Mouse (Mus musculus) spleen, embryonic (tissue): ENCODE results near the gene Lrch4.

Source experiments
- CTCF ChIA-PET: fragments of 350-600 bp; sonication (Branson Sonifier 250); formaldehyde crosslinking; loops from one replicate; lab custom pipeline; 2022; lab: Charles Lee

Gene Lrch4

DNA sequence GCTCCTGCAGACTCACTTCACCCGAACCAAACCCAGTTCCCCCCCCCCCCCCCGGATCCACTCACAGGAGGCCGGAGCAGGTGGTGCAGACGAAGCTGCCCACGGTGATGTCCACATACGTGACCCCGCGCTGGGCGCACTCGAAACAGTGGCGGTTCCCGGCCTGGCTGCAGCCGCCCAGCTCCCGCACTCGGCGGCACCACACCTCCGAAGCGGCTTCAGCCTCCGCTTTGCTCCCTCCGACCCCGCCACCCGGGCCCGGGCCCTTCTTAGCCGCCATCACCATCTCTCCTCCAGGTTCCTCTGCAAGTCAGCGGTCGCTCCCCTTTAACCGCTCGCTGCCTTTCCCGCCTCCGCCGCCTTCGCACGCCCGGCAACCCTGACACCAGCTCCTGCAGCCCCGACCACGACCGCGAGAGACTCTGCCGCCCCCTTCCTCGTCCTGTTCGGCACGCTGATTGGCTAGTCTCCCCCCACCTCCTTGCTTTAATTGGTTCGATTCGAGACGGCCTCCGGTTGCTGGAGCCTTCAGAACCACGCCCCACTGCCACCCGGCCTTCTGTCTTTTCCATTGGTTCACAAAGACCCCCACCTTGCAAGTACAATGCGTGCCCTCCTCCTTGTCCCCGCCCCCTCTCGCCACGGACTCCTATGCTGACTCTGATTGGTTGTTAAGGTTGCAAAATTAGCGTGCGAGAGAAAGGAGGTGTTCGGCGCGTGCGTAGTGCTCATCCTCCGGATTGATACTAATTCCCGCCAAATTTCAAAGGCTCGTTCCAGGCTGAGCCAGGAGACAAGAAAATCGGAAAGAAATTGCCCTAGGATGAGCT lies 55.6 kb downstream of the Lrch4 start, which contains the start of gene Agfg2:
Gene Agfg2, minus strand, starts transcription at position 433 of the 830 bp plus-strand sequence.
- CTCF ChIA-PET = interaction anchor here (0.6 to 1.2 kb wide), 4 partner anchors 63 to 999 kb away, joined by 3 to 10 read pairs (median 4); no protein-coding TSS in a partner anchor

DNA sequence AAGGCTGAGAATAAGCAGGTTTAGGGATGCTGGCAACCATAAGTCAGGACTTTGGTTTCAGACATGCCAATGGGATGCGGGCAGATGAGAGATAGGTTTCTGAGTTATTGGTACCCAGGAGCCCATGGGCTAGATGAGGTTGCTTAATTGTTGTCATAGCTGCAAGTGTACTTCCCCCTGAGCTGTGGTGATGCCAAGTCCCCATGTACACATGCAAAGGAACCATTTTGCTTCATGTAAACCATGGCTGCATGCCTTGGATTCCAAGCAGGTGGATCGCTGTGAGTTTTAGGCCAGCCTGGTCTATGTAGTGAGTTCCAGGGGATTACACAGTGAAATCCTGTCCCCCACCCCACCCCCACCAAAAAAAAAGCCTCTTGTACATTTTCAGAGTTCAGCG lies 56.7 kb downstream of the Lrch4 start:
- CTCF ChIA-PET = interaction anchor here (0.7 kb wide), 1 partner anchor 35 kb away, joined by 6 read pairs; no protein-coding TSS in a partner anchor

DNA sequence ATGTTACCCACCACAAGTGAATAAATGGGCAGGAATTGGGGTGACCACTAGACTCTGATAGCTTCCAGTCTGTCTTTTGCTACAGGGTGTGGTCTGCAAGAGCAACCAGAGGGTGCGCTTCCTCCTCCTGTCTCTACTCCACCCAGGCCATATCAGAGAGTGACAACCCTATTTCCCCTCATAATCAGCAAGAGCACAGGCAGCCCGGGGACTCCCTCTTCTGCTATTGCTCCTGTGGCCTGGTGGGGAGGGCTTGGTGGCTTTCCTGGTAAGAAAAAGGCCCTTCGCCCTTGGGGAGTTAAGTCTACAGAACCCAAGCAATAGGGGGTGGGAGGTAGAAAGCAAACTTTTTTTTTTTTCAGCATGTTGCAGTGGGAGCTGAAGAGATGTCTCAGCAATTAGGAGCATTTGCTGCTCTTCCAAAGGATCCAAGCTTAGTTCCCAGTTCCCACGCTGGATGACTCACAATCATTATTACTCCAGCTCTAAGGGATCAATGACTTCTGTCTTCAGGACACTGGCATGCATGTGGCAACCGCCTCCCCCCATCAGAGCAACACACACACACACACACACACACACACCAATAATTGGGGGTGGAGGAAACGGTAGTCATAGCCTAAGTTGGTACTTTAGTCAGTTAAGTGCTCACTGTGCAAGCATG lies 57.3 kb downstream of the Lrch4 start:
- CTCF ChIA-PET = interaction anchor here (0.6 kb wide), 1 partner anchor 299 kb away, joined by 5 read pairs; no protein-coding TSS in a partner anchor

DNA sequence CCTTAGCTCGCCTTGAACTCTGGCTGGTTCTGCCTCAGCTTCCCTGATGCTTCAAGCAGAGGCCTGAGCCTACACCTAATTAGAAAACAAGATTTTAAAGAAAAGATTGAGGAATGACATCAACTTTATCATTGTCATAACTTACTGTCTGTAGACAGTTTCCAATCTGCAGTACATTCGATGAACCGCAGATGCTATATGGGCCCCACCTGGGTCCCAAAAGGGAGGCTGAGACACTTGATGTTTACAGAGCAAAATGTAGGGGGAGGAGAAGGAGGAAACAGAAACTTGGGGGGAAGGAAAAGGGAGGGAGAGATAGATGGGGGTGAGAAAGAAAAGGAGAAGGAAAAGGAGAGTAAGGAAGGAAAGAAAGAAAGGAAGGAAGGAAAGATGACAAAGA lies 61.1 kb downstream of the Lrch4 start:
- CTCF ChIA-PET = interaction anchor here (0.7 to 1.3 kb wide), 2 partner anchors 32 to 60 kb away, joined by 3 to 4 read pairs; no protein-coding TSS in a partner anchor

DNA sequence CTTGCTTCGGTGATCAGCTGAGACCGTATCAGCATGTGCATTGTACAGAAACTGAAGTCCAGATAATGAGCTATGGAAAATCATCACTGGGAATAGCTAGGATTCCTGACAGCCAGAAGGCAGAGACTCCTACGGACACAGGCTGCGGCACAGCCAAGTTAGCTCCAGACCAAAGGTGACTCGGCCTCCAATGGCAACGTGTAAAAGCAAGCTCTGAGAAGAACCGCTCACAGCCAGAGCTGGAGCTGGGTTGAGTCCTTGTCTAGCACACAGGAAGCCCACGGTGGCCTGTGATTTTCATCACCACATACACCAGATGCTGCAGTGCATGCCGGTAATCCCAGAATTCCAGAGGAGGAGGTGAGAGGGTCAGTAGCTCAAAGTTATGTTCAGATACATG lies 61.6 kb downstream of the Lrch4 start:
- CTCF ChIA-PET = interaction anchor here (0.7 to 1.3 kb wide), 2 partner anchors 33 to 59 kb away, joined by 3 to 4 read pairs; no protein-coding TSS in a partner anchor
